Mouse (Mus musculus): ENCODE measurements around the gene Hdac9.
"Not testable (repeated sequence)": the region's sequence is repeated elsewhere in the genome, so short reads cannot be mapped to it uniquely, and the experiment has no call there.

The Hdac9 gene

DNA sequence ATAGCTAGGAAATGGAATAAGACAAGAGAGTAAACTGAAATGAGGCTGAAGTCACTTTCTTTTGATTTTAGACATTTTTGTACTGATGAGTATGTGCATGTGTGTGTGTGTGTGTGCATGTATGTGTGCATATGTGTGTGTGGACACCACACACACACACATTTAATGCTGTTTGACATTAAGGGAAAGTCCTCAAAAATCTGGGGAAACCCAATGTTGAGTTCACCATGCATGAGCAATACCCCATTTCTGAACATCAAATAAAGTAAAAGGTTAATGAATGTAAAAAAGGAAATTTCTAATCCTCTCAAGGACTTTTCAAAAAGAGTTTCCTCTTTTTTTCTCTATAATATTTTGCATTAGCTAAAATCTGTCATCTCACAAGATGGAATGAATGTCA lies 427.3 kb downstream of the Hdac9 start:
- DNase-seq (ENCODE audit: low spot score): no peak

DNA sequence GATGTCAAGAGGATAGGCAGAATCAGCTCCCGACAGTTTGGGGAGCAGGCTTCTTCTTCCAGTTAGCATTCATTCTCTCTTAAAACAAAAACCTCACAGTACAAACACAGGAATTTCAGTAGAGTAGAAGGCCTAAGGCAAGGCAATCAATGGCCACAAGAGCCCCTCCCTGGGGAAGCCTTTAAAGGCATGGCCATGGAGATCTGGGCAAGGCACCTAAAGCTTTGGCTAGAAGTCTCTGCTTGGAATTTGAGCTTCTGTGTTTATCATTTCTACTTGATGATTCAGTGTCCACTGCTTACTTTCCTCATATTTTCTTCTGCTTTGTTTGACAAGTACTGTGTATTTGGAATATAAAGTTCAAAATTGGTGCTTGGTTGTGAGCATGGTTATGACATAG lies 429.2 kb downstream of the Hdac9 start:
- no peak for DNase-seq (ENCODE audit: low spot score)

DNA sequence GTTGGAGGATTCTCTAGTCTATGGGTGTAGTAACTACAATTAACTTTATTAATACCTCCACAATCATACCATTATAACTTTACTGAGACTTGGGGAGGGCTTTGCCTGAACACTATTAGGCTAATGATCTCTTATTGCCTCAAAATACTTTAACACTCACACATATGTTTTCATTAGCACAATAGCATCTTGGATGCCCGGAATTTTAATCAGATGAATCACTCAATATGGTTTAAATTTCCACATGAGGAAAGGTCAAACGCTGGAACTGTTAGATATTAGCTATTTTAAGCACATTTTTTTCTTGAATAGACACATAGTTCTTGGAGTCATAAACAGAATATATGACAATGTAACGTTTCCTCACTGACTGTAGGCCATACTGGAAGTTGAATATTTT lies 429.9 kb downstream of the Hdac9 start:
- DNase-seq (ENCODE audit: low spot score): no peak

DNA sequence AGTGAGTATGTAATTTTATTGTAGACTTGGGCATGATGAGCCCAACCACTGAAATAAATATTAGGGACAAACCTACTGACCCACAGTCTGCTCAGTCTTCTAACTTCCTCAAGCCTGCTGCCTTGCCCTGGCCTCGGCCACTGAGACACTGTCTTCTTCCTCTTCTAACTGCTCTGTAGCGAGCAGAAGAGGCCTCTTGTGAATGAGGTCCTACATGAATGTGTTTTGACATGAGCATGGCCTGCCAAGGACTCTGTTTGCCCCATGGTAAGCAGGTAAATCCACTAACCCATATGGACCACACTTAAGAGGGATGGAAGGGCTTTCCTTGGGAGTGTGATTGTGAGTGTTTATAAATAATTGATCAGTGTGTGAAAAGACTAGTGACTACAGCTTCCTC lies 430.9 kb downstream of the Hdac9 start:
- DNase-seq (ENCODE audit: low spot score): no peak

DNA sequence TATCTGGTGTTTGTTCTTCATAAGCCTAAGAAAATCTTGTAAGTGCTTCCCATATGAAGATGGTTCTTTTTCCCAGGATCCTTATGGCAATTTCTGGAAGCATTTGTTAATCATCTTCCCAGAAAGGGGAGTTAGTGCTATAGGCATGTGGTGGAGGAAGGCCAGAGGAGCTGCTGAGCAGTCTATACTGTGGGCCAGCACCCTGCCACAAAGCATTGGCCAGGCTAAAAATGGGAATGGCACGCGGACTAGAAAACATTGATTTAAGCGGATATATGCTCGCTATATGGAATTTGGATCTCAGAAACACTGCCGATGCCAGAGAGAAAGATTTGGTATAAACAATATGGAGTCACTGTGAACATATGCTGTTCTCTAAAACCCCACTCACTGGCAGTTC lies 435.2 kb downstream of the Hdac9 start:
- DNase-seq (ENCODE audit: low spot score): no peak

DNA sequence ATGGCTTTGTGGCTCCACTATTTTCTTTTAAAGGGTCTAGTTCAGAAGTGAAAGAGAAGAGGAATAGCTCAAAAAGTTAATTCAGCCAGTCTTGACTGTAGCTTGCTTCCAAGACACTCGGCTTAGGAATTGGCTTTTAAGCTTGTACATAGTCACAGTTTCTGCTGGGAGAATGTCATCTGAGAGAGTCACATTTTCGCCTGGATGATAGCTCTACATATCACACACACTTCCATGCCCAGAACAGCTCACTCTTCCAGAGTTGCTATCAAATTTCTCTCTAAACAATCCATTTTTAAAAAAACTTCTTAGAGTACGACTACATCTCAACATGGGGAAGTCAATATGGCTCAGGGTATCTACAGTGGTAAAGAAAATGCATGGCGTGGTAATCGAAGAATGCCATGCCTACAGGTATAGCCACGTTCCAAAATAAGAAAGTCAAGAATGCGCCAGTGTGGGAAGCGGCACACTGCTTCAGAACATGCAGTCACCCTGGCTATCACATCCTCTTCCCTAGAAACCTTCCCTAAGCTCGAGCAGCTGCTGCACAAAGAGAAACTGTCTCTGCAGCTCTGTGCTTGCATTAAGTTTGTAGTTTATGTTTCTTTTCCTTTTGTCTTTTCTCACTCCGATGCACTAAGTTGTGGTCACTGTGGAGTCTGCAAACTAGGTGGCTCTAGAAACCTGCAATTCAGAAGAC lies 443.8 kb downstream of the Hdac9 start:
- DNase-seq (ENCODE audit: low spot score): no peak

DNA sequence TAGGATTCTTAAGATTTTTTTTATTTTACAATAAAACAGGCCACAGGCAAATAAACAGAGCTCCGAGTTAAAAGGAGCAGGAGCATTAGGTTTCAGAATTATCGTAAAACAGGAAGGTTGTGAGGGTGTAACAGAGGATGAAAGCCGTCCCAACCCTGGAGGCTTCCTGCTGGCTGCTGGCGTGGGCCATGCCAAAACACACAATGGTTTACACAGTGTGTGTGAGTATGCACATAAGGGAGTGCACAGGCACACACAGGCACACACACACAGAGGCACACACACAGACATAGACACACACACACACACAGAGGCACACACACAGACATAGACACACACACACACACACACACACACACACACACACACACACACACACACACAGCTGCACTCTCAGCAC lies 444.4 kb downstream of the Hdac9 start:
- no peak for DNase-seq (ENCODE audit: low spot score)

DNA sequence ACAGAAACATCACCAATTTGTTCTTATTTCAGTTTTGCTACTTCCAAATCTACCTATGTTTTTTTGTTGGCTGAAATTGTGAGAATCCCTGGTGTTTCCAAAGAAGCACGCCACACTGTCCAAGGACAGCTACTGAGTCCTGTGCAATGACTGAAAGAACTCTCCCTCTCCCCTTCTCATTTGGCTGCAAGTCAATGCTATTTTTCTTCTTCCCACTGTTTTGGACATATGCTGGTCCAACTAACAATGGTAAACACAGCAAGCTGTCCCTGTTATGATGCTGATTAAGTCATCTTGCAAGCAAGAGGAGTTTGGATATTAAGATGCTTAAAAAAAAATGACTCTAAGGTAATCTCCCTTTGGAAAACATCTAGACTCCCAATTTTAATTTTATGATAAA lies 455.2 kb downstream of the Hdac9 start:
- DNase-seq (ENCODE audit: low spot score): no peak

DNA sequence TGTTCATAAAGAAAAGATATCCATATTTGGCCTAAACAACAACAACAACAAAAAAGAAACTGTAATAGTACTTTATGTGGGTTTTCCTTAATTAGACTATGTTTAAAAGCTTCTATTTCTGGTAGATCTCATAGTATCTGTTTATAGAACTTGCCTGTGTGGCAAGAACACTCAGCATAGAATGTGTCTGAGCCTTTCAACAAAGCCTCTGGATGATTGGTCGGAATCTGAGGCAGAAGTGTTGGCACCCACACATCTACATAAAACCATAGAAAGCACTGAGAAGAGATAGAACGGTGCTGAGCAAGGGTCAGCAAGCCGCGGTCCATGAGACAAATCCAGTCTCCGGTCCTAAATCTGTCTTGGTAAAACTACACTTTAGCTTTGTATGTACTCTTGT lies 464.3 kb downstream of the Hdac9 start:
- DNase-seq (ENCODE audit: low spot score): no peak

DNA sequence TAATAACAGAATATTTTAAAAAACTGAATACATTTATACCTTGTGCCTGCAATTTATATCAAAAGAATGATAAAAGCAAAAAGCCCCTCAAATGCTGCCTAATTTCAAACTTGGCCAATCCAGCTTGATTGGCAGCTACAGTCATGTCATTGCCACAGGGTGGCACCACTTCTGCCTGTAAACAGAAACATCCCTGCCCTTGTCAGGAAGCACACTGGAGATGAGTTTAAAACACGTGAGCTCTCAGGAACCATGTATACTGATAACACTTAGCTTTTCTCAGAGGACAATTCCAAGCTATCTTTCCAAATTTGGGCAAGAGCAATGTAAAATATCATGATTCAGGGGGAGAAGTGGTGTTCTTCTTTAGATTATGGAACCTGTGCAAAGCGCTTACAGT lies 465.7 kb downstream of the Hdac9 start:
- no peak for DNase-seq (ENCODE audit: low spot score)

DNA sequence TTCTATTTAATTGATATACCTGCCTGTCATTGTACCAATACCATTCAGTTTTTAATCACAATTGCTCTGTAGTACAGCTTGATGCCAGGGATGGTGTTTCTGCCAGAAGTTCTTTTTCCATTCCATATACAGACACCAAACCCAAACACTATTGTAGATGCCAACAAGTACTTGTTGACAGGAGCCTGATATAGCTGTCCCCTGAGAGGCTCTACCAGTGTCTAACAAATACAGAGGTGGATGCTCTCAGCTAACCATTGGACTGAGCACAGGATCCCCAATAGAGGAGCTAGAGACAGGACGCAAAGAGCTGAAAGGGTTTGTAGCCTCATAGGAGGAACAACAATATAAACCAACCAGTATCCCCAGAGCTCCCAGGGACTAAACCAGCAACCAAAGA lies 472.2 kb downstream of the Hdac9 start:
- DNase-seq (ENCODE audit: low spot score): not testable (repeated sequence)

DNA sequence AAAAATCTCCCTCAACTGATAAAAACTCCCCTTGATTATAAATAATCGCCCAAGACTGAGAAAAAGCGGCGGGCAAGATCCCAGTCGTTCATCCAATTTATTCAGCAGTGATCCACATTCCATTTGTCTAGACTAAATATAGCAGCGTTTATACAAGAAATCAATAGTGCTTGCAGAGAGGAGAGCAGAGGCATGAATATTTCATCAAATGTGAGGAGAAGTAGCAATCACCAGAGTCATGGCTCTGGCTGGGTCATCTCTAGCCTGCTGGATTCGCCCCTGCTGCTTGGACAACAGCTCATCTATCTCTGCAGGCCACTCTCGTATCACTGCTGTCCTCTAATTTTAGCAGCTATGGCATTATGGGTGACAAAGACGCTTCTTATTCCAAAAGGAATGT lies 476.0 kb downstream of the Hdac9 start:
- no peak for DNase-seq (ENCODE audit: low spot score)

DNA sequence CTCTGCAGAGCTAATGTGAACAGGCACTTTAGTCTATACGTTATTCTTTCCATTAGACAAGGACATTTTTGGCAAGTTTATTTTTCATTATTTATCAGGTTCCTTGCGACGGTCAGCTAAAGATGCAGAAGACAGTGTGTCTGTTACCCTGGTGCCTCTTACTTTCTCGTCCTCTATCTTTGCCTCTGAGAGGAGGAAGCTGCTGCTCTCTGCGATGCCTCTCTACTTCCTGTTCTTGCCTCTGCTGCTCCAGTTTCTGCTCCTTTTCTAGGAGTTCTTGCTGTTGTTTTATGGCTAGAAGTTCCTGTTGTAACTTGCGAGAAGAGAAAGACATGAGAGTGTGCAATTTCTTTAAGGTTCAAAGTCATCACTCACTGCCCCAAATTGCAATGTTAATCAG lies 484.0 kb downstream of the Hdac9 start:
- DNase-seq (ENCODE audit: low spot score): no peak

DNA sequence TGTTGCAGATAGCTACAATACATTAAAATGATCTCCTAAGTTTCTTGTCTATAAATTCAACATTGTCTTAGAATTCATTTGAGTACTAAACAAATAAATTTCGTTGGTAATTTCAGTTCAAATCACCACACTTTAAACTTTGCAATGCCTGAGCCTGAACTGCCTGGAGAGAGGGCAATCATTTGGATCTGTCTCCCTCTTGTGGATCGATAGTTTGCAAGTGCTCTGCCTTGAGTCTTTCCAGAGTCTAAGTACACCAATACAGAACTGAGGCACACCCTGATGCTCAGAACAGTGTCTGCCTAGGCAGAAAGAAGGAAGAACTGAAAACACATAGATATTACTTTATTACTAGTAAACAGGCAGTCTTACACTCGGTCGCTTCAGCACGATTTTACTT lies 484.4 kb downstream of the Hdac9 start:
- DNase-seq (ENCODE audit: low spot score): no peak

DNA sequence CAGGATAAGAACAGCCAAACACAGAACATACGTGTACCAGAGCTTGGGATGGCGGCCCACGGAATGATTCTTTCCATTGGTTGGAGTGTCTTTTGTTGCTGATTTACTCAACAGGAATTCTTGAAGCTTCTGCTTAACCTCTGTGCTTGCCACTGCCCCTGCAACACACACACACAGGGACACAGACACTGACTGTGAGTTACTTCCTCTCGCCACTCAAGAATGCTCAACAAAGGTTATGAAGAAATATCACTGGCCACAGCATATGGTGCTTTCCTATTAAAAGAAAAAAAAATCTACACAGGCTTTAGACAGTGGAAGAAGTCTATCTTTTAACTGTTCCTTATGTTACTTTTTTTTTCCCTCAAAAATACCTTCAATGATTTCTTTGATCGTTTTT lies 485.1 kb downstream of the Hdac9 start:
- no peak for DNase-seq (ENCODE audit: low spot score)

DNA sequence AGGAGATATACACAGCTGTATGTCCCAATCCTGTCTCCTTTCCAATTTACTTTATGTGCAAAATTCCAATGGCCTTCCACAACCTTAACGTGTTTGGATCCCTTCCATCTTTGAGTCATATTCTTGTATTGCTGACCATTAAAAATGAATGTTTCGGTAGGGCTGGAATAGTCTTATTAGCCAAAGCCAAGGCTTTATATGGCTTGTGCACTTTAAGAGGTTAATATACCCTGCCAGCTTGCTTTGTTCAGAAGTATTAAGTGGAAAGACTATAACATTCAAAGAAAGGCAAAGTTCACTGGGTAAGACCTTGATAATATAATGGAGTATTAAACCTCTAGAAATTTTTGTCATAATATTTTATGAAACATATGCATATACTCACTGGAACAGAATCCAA lies 491.4 kb downstream of the Hdac9 start:
- no peak for DNase-seq (ENCODE audit: low spot score)

DNA sequence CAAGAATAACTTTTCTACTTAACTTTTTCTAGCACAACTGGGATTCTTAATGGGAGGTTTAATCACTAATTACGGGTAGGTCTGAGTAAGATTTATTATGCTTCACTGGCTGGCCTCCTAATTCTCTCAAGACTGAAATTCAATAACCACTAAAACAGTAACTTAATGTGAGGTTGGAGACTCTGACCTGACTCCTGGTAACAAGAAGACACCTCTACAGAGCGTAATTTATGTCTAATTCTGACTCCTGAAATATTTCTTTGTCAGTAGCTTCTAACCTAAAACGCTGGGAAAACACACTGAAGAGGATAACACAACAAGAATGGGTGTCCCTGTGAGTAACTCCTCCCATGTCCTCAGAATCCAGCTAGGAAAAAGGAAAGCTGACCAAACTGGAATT lies 508.8 kb downstream of the Hdac9 start:
- no peak for DNase-seq (ENCODE audit: low spot score)

DNA sequence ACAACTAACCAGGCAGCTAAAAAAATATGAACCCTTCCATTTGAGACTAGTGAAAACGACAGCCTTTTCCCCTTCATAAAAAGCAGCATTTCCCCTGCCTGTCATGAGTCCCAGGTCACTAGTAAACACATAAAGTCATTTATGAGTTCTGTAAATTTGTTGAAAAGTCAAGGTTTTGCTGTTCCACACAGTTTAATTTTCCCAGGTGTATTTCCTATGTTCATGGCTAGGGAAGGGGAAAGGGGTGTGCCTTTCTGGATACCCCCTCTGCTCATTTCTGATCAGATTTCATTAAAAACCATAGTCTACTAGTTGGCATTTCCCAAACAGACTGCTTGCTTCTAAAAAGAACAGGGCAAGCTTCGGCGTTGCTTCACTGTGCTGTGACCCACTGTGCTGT lies 509.8 kb downstream of the Hdac9 start:
- no peak for DNase-seq (ENCODE audit: low spot score)

DNA sequence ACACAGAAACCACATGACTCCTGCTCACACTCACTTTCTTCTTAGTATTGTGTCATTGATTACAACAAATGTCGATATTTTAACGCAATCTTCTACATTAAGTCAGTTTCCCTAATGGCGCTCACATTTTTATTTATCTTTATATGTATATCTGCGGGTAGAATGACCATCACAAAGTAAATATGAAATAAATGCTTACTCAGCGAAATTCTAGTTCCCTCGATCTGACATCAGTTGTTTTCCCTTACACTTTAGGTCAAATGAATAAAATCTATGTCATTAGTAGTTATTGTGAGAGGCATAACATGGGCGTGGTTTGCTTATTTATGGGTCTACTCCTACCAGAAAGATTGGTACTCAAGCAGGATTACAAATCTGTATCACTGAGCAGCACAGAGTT lies 514.8 kb downstream of the Hdac9 start:
- DNase-seq (ENCODE audit: low spot score): no peak

DNA sequence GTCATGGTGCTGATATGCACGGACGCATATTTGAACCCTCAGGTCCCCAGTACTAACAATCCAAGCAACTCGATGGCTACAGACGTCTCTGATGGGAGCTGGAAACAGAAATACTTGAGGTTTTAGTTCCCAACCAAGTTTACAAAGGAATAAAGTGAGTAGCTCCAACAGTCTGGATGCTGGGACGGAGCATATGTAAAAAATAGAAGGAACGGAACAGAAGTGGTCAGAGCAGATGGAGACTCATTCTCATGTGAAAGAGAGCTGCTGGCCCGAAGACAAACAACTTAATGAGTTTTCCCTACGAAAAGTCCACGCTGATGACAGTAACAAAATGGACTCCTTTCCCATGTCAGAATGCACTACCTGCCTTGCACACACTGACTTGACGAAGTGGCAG lies 518.3 kb downstream of the Hdac9 start:
- DNase-seq (ENCODE audit: low spot score): no peak

DNA sequence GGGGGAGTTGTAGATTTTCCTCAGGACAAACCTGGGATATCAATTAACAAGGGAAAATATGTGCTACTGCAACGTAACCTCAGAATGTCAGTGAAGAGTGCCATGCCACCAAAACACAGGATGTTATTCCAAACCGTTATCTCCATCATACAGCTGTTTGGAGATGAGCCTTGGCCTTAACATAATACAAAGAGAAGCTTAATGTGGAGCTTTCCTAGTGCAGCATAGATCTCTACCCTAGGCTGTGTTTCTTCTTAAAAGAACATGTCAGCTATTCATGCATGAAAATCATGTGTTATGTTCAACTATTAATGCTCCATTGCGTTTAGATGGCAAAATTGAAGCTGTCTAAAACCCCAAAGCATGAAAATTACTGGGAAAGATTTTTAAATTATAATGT lies 522.6 kb downstream of the Hdac9 start:
- no peak for DNase-seq (ENCODE audit: low spot score)

DNA sequence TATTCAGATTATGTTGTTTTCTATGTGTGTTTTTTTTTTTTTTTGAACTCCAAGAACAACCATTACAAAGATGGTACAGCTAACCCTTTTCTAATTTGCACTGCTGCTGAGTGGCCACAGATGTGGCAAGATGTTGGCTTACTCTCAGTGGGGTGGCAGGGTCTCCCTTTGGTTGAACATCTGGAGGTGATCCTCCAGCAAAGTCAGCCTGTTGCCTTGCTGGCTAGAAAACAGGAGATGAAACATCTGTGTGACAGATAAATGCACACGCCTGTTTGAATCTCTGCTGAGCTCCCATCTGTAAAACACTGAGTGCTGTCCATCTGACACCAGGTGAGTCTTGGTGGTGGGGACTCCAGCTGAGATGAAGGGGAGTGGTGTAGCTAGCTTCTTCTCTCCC lies 537.2 kb downstream of the Hdac9 start:
- DNase-seq (ENCODE audit: low spot score): no peak

DNA sequence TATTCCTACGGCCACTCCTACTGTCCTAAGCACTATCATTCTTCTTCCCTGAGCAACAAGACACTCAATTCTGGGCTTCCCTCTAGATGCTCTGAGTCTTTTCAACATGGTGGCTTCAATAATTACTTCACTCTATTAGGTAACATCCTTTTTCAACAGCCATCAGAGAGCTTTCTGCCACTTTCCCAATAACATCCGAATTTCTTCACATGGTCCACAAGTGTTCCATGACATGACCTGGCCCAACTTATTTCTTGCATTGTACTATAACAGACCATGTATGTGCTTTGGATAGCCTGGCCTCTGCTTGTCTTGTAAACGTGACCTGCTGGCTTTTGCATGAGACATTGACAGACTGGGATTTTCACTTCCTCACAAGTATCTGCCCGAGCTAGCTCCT lies 538.3 kb downstream of the Hdac9 start:
- no peak for DNase-seq (ENCODE audit: low spot score)

DNA sequence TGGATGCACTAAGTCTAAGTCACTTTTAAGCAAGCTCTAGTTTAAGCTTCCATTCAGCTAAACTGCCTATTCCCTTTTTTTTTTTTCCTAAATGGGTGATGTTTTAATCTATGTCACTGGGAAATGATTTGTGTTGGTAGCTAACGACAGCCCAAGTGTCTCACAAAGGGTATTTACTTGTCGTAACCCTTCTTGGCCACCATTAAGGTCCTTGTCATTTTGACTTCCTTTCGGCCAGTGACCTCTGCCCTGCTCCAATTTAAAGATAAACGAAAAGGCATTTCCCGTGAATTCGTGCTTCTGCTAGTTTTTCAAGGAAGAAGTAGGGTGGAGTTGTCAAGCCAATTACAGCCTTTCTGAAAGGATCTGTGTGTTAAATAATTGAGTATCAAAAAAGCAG lies 565.0 kb downstream of the Hdac9 start:
- no peak for DNase-seq (ENCODE audit: low spot score)

DNA sequence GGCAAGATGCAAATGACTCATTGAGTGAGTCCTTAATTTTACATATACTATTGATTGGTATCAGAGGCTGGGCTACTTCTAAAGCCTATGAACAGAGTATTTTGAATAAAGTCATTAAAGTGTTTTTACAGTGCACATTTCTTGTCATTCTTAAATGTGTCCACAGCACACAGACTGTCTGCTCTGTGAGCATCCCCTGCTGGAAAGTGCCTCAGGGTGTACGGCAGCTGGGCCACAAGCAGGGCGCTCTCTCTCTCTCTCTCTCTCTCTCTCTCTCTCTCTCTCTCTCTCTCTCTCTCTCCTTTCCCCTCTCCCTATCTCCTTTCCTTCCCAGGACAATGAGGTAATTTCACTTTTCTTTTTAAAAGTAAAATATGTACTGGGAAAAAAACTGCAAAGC lies 569.4 kb downstream of the Hdac9 start:
- no peak for DNase-seq (ENCODE audit: low spot score)

All from ovary, postnatal 36 days (tissue).